Mouse (Mus musculus) bone marrow, adult 2 months (tissue): ENCODE measurements around the gene Gale.

ENCODE experiments used
- CTCF ChIP-seq: fragments of 200-500 bp; IDR thresholded peaks from 2 replicates; pipeline ENCODE4 v1.5.1; 2011; ENCODE audit warnings: low read length, control low read depth; ENCODE audit not compliant: control insufficient read depth, insufficient read depth
- POLR2A ChIP-seq: fragments of 200-500 bp; IDR thresholded peaks from 2 replicates; pipeline ENCODE4 v1.6.1; 2011; ENCODE audit warnings: low read depth, mild to moderate bottlenecking, control low read depth, low read length, borderline replicate concordance; ENCODE audit not compliant: control insufficient read depth

GRCm38 (mm10) chr4:135922190-135922589 is 41.3 kb upstream of the Gale start:
- TF ChIP-seq CTCF (no peak), POLR2A (no peak)
